Mouse (Mus musculus) E14TG2a.4 (cell line): ENCODE data around the gene Hfe2.
"Not testable (repeated sequence)": the region's sequence is repeated elsewhere in the genome, so short reads cannot be mapped to it uniquely, and the experiment has no call there.

Experiments used
- CTCF ChIP-seq: conservative IDR thresholded peaks from 2 replicates; pipeline ENCODE4 v1.5.1; 2014; ENCODE audit warnings: low read length
- NANOG ChIP-seq: IDR thresholded peaks from 2 replicates; pipeline ENCODE4 v1.6.1; 2014; ENCODE audit warnings: borderline replicate concordance, low read length, mixed read lengths

- TF ChIP-seq CTCF, NANOG: not testable (repeated sequence)
These were observed 30.5 kb upstream of the Hfe2 start for GRCm38 (mm10) chr3:96494456-96494855.
